Mouse (Mus musculus) limb, embryonic 14.5 days (tissue): ENCODE results near the gene Klhl35. TPM values are rescaled to one million over a fixed set of nuclear protein-coding genes. Genes with fewer than 3 reads are reported as not detected.

Experiments
- ATAC-seq: fragments of 200-750 bp; cut with Nextera tagmentation; 2 replicates; pipeline ENCODE4 v1.8.0; 2017; ENCODE audit warnings: low read depth, moderate number of reproducible peaks, moderate TSS enrichment; ENCODE audit not compliant: low FRiP score
- DNase-seq: peaks from one replicate; pipeline ENCODE4 v3.0.0-alpha.2; 2015; ENCODE audit warnings: low spot score
- H3K27ac ChIP-seq: fragments of 300-500 bp; sonication (generic); replicated peaks from 2 replicates; pipeline ENCODE4 v1.5.1; 2014; ENCODE audit warnings: low read depth, mild to moderate bottlenecking, low read length, moderate library complexity, mixed read lengths
- H3K27me3 ChIP-seq: fragments of 300-500 bp; sonication (generic); 2 replicates; pipeline ENCODE4 v1.6.1; 2014; ENCODE audit warnings: low read length, mixed read lengths; ENCODE audit not compliant: control insufficient read depth, insufficient read depth
- H3K36me3 ChIP-seq: fragments of 300-500 bp; sonication (generic); 2 replicates; pipeline ENCODE4 v1.6.1; 2014; ENCODE audit warnings: mild to moderate bottlenecking, low read length, moderate library complexity, mixed read lengths; ENCODE audit not compliant: control insufficient read depth, insufficient read depth
- H3K4me1 ChIP-seq: fragments of 300-500 bp; sonication (generic); 2 replicates; pipeline ENCODE4 v1.6.1; 2014; ENCODE audit warnings: antibody characterized with exemption, low read length, mixed read lengths; ENCODE audit not compliant: control insufficient read depth, insufficient read depth
- H3K4me2 ChIP-seq: fragments of 300-500 bp; sonication (generic); replicated peaks from 2 replicates; pipeline ENCODE4 v1.6.1; 2014; ENCODE audit warnings: low read depth, mild to moderate bottlenecking, low read length, moderate library complexity; ENCODE audit not compliant: severe bottlenecking
- H3K4me3 ChIP-seq: fragments of 300-500 bp; sonication (generic); replicated peaks from 2 replicates; pipeline ENCODE4 v1.5.1; 2014; ENCODE audit warnings: low read length
- H3K9ac ChIP-seq: fragments of 300-500 bp; sonication (generic); 2 replicates; pipeline ENCODE4 v1.6.1; 2014; ENCODE audit warnings: mild to moderate bottlenecking, low read depth, low read length, moderate library complexity; ENCODE audit not compliant: severe bottlenecking
- H3K9me3 ChIP-seq: fragments of 300-500 bp; sonication (generic); 2 replicates; pipeline ENCODE4 v1.6.1; 2016; ENCODE audit warnings: low read length; ENCODE audit not compliant: control insufficient read depth
- POLR2A ChIP-seq: fragments of 200-500 bp; IDR thresholded peaks from 2 replicates; pipeline ENCODE4 v1.8.0; 2012; ENCODE audit warnings: inconsistent platforms, mild to moderate bottlenecking, moderate library complexity, borderline replicate concordance; ENCODE audit not compliant: insufficient read depth, insufficient read length; ENCODE audit errors: extremely low read depth
- WGBS: fragments of 180-500 bp; shearing (Covaris S2); extraction: QIAGEN DNeasy Blood & Tissue Kit; methylation state at CpG from one replicate; pipeline ENCODE4 v1.1.7; 2014; 5-methylcytosine and 5-hydroxymethylcytosine counted together
- polyA plus RNA-seq, 2 experiments: library from polyadenylated mRNA; depleted of rRNA in 1 of 2; stranded (reverse) in 1 of 2; unstranded in 1 of 2; fragments of >200 nt; fragmentation: Nextera tagmentation in 1 of 2; extraction: Ambion mirVana in 1 of 2; gene quantifications; 2 replicates each; pipeline versions ENCODE4 v1.2.1 to v1.2.3; 2012 to 2014

Gene Klhl35
- polyA plus RNA-seq, 2 experiments: 1.5 to 1.8 TPM

GRCm38 (mm10) chr7:99427987-99428386 is 37.8 kb upstream of the Klhl35 start:
- Histone ChIP-seq H3K4me1 (peaks cover 29% of the 10 kb centered on the region), H3K27me3 (no peaks in the 10 kb centered on the region), H3K9ac (no peak overlapping the region), H3K9me3 (no peaks in the 10 kb centered on the region), H3K4me3 (no peak overlapping the region), H3K4me2 (no peak overlapping the region), H3K27ac (no peak overlapping the region), H3K36me3 (no peaks in the 10 kb centered on the region)
- ATAC-seq: no peak
- no peak for TF ChIP-seq POLR2A
- WGBS: 83% methylated on average over 3 of the region's 3 CpGs
- DNase-seq: no peak

GRCm38 (mm10) chr7:99428836-99429235 is 37.0 kb upstream of the Klhl35 start:
- ATAC-seq: no peak
- no peaks in the 10 kb centered on the region for H3K36me3 ChIP-seq
- no peak overlapping the region for H3K9ac ChIP-seq
- no peak for DNase-seq
- TF ChIP-seq POLR2A: no peak
- no peaks in the 10 kb centered on the region for H3K27me3 ChIP-seq
- H3K4me3 ChIP-seq: no peak overlapping the region
- no peak overlapping the region for H3K4me2 ChIP-seq
- H3K4me1 ChIP-seq: peaks cover 29% of the 10 kb centered on the region
- H3K27ac ChIP-seq: no peak overlapping the region
- H3K9me3 ChIP-seq: no peaks in the 10 kb centered on the region
- 80% methylated on average over 5 of the region's 5 CpGs for WGBS

- no peak for ATAC-seq
- no peak for TF ChIP-seq POLR2A
- WGBS: 42% methylated on average over 6 of the region's 6 CpGs
Measured at GRCm38 (mm10) chr7:99429786-99430185, 36.0 kb upstream of the Klhl35 start.

GRCm38 (mm10) chr7:99430246-99430645 is 35.6 kb upstream of the Klhl35 start:
- no peak overlapping the region for H3K4me2 ChIP-seq
- no peak for ATAC-seq
- H3K4me1 ChIP-seq: peaks cover 19% of the 10 kb centered on the region
- no peak overlapping the region for H3K9ac ChIP-seq
- no peak for TF ChIP-seq POLR2A
- H3K27ac ChIP-seq: no peak overlapping the region
- no peaks in the 10 kb centered on the region for H3K36me3 ChIP-seq
- DNase-seq: no peak
- H3K4me3 ChIP-seq: no peak overlapping the region
- WGBS: 68% methylated on average over 11 of the region's 11 CpGs
- no peaks in the 10 kb centered on the region for H3K27me3 ChIP-seq
- no peaks in the 10 kb centered on the region for H3K9me3 ChIP-seq

More at GRCm38 (mm10) chr7:99429786-99430185, 36.0 kb upstream of the Klhl35 start:
- Histone ChIP-seq H3K27me3 (no peaks in the 10 kb centered on the region), H3K27ac (no peak overlapping the region), H3K9me3 (no peaks in the 10 kb centered on the region), H3K9ac (no peak overlapping the region), H3K36me3 (no peaks in the 10 kb centered on the region), H3K4me2 (no peak overlapping the region), H3K4me3 (no peak overlapping the region), H3K4me1 (peaks cover 23% of the 10 kb centered on the region)
- no peak for DNase-seq

GRCm38 (mm10) chr7:99432248-99432647 is 33.6 kb upstream of the Klhl35 start:
- Histone ChIP-seq H3K4me2 (no peak overlapping the region), H3K4me1 (peaks cover 17% of the 10 kb centered on the region), H3K36me3 (no peaks in the 10 kb centered on the region), H3K27me3 (no peaks in the 10 kb centered on the region), H3K9ac (no peak overlapping the region), H3K4me3 (no peak overlapping the region), H3K27ac (0 out of 2 replicates have a peak overlapping the region, but pooled peaks have one; percentile 38), H3K9me3 (no peaks in the 10 kb centered on the region)
- peak; percentile 22 for DNase-seq
- WGBS: 52% methylated on average over 14 of the region's 14 CpGs
- 0 out of 2 replicates have a peak, but pooled peaks have one; percentile 42 for ATAC-seq
- no peak for TF ChIP-seq POLR2A

- TF ChIP-seq POLR2A: no peak
- Histone ChIP-seq H3K9me3 (no peaks in the 10 kb centered on the region), H3K36me3 (no peaks in the 10 kb centered on the region), H3K9ac (no peak overlapping the region), H3K4me3 (no peak overlapping the region), H3K27ac (no peak overlapping the region), H3K4me2 (no peak overlapping the region), H3K27me3 (no peaks in the 10 kb centered on the region), H3K4me1 (peaks cover 17% of the 10 kb centered on the region)
- WGBS: 85% methylated on average over 6 of the region's 6 CpGs
- ATAC-seq (no peak), DNase-seq (no peak)
Measured at GRCm38 (mm10) chr7:99432863-99433262, 32.9 kb upstream of the Klhl35 start.
